In the genomic region with DNA sequence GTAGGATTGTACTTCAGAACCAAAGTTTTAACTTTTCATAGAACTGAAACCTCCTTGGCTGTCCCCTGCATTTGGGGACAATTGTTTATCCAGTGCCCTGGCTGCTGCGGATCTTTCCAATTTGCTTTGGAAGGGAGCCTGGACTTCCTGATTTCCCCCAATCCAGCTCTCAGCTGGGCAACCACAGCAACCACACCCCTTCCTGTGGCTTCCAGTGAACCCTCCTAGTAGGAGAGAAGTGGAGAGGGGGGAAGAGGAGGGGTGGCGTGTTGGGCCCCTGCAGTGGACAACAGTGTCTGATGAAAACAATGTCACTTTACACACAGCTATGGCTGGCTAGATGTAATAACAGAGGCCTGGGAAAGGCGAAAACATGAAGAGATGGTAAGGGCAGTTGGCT, we compare ENCODE assay signal across 8 mouse cellular contexts.
DNase-seq lines count a peak whose midpoint lies in the region; ATAC-seq and TF ChIP-seq lines count a peak whose summit lies in the region.

No protein-coding gene starts in this region.

- no peak for TF ChIP-seq CTCF in thymus, adult 2 months (IDR thresholded peaks at IDR 0.05; ENCODE audit: borderline replicate concordance, control insufficient read depth, extremely low read depth, insufficient read depth, low read length, poor library complexity)

- H3K36me3 ChIP-seq in embryonic facial prominence, embryonic 13.5 days: no peaks in the 10 kb centered on the region
- H3K36me3 ChIP-seq in hindbrain, embryonic 12.5 days: no peaks in the 10 kb centered on the region
- no peaks in the 10 kb centered on the region for H3K36me3 ChIP-seq in limb, embryonic 14.5 days (ENCODE audit: control insufficient read depth, insufficient read depth, low read length)
- H3K36me3 ChIP-seq in midbrain, embryonic 16.5 days (ENCODE audit: control insufficient read depth, insufficient read depth, low read length): no peaks in the 10 kb centered on the region
- no peaks in the 10 kb centered on the region for H3K36me3 ChIP-seq in thymus, adult 2 months (ENCODE audit: control insufficient read depth, insufficient read depth, low read length)

- 0 out of 2 replicates have a peak overlapping the region, but pooled peaks have one; percentile 22 for H3K9ac ChIP-seq in embryonic facial prominence, embryonic 13.5 days
- no peak overlapping the region for H3K9ac ChIP-seq in hindbrain, embryonic 12.5 days
- H3K9ac ChIP-seq in limb, embryonic 14.5 days (ENCODE audit: low read depth, low read length, severe bottlenecking): 0 out of 2 replicates have a peak overlapping the region, but pooled peaks have one; percentile 13
- H3K9ac ChIP-seq in midbrain, embryonic 16.5 days (ENCODE audit: low read depth, low read length): no peak overlapping the region

- H3K4me2 ChIP-seq in embryonic facial prominence, embryonic 13.5 days: peak overlapping the region; percentile 22
- H3K4me2 ChIP-seq in hindbrain, embryonic 12.5 days (replicated peaks): no peak overlapping the region
- H3K4me2 ChIP-seq in limb, embryonic 14.5 days (replicated peaks; ENCODE audit: low read depth, low read length, severe bottlenecking): peak overlapping the region; percentile 27
- no peak overlapping the region for H3K4me2 ChIP-seq in midbrain, embryonic 16.5 days (ENCODE audit: low read length)

- H3K27ac ChIP-seq in embryonic facial prominence, embryonic 13.5 days: peak overlapping the region; percentile 85
- peak overlapping the region; percentile 77 for H3K27ac ChIP-seq in hindbrain, embryonic 12.5 days
- peak overlapping the region; percentile 84 for H3K27ac ChIP-seq in limb, embryonic 14.5 days (replicated peaks; ENCODE audit: low read depth, low read length)
- H3K27ac ChIP-seq in midbrain, embryonic 16.5 days (ENCODE audit: low read length): 0 out of 2 replicates have a peak overlapping the region, but pooled peaks have one; percentile 13
- no peak overlapping the region for H3K27ac ChIP-seq in thymus, adult 2 months (ENCODE audit: control insufficient read depth, insufficient read depth, low read length)

- ATAC-seq in cerebellum, adult (ENCODE audit: insufficient number of reproducible peaks, low FRiP score, low TSS enrichment): no peak
- ATAC-seq in embryonic facial prominence, embryonic 13.5 days (ENCODE audit: insufficient number of reproducible peaks, insufficient read depth, low FRiP score, low TSS enrichment, low read depth): peak; percentile 65; the same call in 1 of the 2 replicates
- ATAC-seq in hindbrain, embryonic 12.5 days (ENCODE audit: low FRiP score): 0 out of 2 replicates have a peak, but pooled peaks have one; percentile 26
- peak; percentile 26; the same call in 1 of the 2 replicates for ATAC-seq in limb, embryonic 14.5 days (ENCODE audit: low FRiP score, low read depth)
- no peak for ATAC-seq in midbrain, embryonic 16.5 days

- TF ChIP-seq POLR2A in limb, embryonic 14.5 days (IDR thresholded peaks at IDR 0.05; ENCODE audit: borderline replicate concordance, extremely low read depth, insufficient read depth, insufficient read length): no peak
- no peak for TF ChIP-seq POLR2A in thymus, adult 2 months (IDR thresholded peaks at IDR 0.05; ENCODE audit: control insufficient read depth, extremely low read depth, insufficient read depth, low read length, poor library complexity)

- no peak overlapping the region for H3K4me3 ChIP-seq in embryonic facial prominence, embryonic 13.5 days
- no peak overlapping the region for H3K4me3 ChIP-seq in hindbrain, embryonic 12.5 days
- H3K4me3 ChIP-seq in limb, embryonic 14.5 days (replicated peaks; ENCODE audit: low read length): no peak overlapping the region
- no peak overlapping the region for H3K4me3 ChIP-seq in midbrain, embryonic 16.5 days (ENCODE audit: low read depth, low read length)
- H3K4me3 ChIP-seq in thymus, adult 2 months (ENCODE audit: control insufficient read depth, insufficient read depth, low read length): no peak overlapping the region

- DNase-seq in cerebellum, adult 11-12 months: peak; percentile 8
- peak; percentile 50 for DNase-seq in limb, embryonic 14.5 days (ENCODE audit: low spot score)
- DNase-seq in thymus, adult 2 months: no peak
- DNase-seq in left cerebral cortex, postnatal 36 days (ENCODE audit: low spot score in 2 of 2): no peak

- intact Hi-C loops in left cerebral cortex, postnatal 36 days (cut with DNase I): no loop called here

- 28% methylated on average over 3 of the region's 3 CpGs for WGBS in embryonic facial prominence, embryonic 13.5 days
- WGBS in hindbrain, embryonic 12.5 days: 52% methylated on average over 3 of the region's 3 CpGs
- WGBS in limb, embryonic 14.5 days: 41% methylated on average over 3 of the region's 3 CpGs
- WGBS in midbrain, embryonic 16.5 days: 56% methylated on average over 3 of the region's 3 CpGs
- 36% methylated on average over 3 of the region's 3 CpGs for WGBS in thymus, adult 2 months

- H3K4me1 ChIP-seq in embryonic facial prominence, embryonic 13.5 days: peaks cover 31% of the 10 kb centered on the region
- peaks cover 27% of the 10 kb centered on the region for H3K4me1 ChIP-seq in hindbrain, embryonic 12.5 days
- peaks cover 24% of the 10 kb centered on the region for H3K4me1 ChIP-seq in limb, embryonic 14.5 days (ENCODE audit: control insufficient read depth, insufficient read depth, low read length)
- peaks cover 9% of the 10 kb centered on the region for H3K4me1 ChIP-seq in midbrain, embryonic 16.5 days (ENCODE audit: control insufficient read depth, insufficient read depth, low read length)
- peaks cover 7% of the 10 kb centered on the region for H3K4me1 ChIP-seq in thymus, adult 2 months (replicated peaks; ENCODE audit: control insufficient read depth, insufficient read depth, low read length)

- no peaks in the 10 kb centered on the region for H3K9me3 ChIP-seq in embryonic facial prominence, embryonic 13.5 days
- H3K9me3 ChIP-seq in hindbrain, embryonic 12.5 days (replicated peaks): no peaks in the 10 kb centered on the region
- H3K9me3 ChIP-seq in limb, embryonic 14.5 days (ENCODE audit: control insufficient read depth, low read length): no peaks in the 10 kb centered on the region
- no peaks in the 10 kb centered on the region for H3K9me3 ChIP-seq in midbrain, embryonic 16.5 days (replicated peaks; ENCODE audit: control insufficient read depth, low read length, poor library complexity, severe bottlenecking)

- no peaks in the 10 kb centered on the region for H3K27me3 ChIP-seq in embryonic facial prominence, embryonic 13.5 days
- H3K27me3 ChIP-seq in hindbrain, embryonic 12.5 days: no peaks in the 10 kb centered on the region
- no peaks in the 10 kb centered on the region for H3K27me3 ChIP-seq in limb, embryonic 14.5 days (ENCODE audit: control insufficient read depth, insufficient read depth, low read length)
- H3K27me3 ChIP-seq in midbrain, embryonic 16.5 days (ENCODE audit: control insufficient read depth, insufficient read depth, low read depth, low read length): no peaks in the 10 kb centered on the region
- H3K27me3 ChIP-seq in thymus, adult 2 months (ENCODE audit: control insufficient read depth, insufficient read depth, low read length): no peaks in the 10 kb centered on the region

Comparison
In these comparisons a context has a peak if more than half of its experiments do, and no peak if none do; other contexts are left out.
1. DNase-seq: peak in cerebellum, adult 11-12 months (single experiment) and limb, embryonic 14.5 days (single experiment); none in thymus, adult 2 months (single experiment) and left cerebral cortex, postnatal 36 days (0 of 2).
2. ATAC-seq: peak in embryonic facial prominence, embryonic 13.5 days (single experiment), hindbrain, embryonic 12.5 days (single experiment) and limb, embryonic 14.5 days (single experiment); none in cerebellum, adult (single experiment) and midbrain, embryonic 16.5 days (single experiment).
3. H3K4me2 ChIP-seq: peak in embryonic facial prominence, embryonic 13.5 days (single experiment) and limb, embryonic 14.5 days (single experiment); none in hindbrain, embryonic 12.5 days (single experiment) and midbrain, embryonic 16.5 days (single experiment).
4. H3K9ac ChIP-seq: peak in embryonic facial prominence, embryonic 13.5 days (single experiment) and limb, embryonic 14.5 days (single experiment); none in hindbrain, embryonic 12.5 days (single experiment) and midbrain, embryonic 16.5 days (single experiment).